Mouse (Mus musculus) bone marrow macrophage, adult 2 months (primary cell): Measurements from ENCODE around the gene C77080.

ENCODE experiments used
- CTCF ChIP-seq: IDR thresholded peaks from 2 replicates; pipeline ENCODE4 v1.5.1; 2012; ENCODE audit warnings: low read depth, mild to moderate bottlenecking, low read length, moderate library complexity
- POLR2A ChIP-seq: IDR thresholded peaks from 2 replicates; pipeline ENCODE4 v1.6.1; 2012; ENCODE audit warnings: mild to moderate bottlenecking, low read depth, low read length, borderline replicate concordance

DNA sequence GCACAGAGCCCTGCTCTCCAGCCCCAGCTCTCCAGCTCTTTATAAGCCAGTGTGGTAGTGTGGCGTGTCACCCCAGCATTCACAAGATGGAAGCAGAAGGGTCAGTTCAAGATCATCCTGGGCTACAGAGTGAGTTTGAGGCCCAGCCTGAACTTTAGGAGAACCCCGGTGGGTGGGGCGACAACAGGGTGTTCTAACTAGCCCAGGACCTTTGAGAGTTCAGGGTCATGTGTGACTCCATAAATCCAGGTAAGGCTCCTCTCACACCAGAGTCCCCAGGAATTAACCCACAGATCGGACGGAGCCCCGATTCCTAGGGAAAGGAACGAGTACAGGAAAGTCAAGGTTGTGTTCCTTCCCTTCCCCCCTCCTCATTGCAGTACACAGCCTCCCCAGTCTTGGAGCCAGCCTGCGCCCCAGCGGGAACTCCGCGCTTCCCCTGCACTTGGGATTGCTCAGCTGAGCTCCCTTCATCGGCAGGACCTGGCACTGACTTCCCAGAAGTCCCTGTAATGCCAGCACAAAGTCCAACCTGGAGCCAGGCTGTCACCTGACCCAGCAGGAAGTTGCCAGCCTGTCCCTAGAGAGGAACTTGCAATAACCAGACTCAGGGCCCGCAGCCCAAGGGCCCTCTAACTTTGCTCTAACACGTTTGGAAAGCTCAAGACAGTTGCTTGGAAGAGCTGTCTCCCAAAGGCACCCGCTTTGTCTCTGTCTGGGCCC lies 10.3 kb downstream of the C77080 start:
- TF ChIP-seq POLR2A (no peak), CTCF (no peak)
